Mouse (Mus musculus) right cerebral cortex, postnatal 10 days (tissue): ENCODE measurements around the gene Ttc39d.
"Not testable (repeated sequence)": the region's sequence is repeated elsewhere in the genome, so short reads cannot be mapped to it uniquely, and the experiment has no call there.

Experiments
- DNase-seq, 2 experiments: peaks; one replicate each; pipeline ENCODE4 v3.0.0; 2021; ENCODE audit warnings: low spot score in 2 of 2

Ttc39d gene

DNA sequence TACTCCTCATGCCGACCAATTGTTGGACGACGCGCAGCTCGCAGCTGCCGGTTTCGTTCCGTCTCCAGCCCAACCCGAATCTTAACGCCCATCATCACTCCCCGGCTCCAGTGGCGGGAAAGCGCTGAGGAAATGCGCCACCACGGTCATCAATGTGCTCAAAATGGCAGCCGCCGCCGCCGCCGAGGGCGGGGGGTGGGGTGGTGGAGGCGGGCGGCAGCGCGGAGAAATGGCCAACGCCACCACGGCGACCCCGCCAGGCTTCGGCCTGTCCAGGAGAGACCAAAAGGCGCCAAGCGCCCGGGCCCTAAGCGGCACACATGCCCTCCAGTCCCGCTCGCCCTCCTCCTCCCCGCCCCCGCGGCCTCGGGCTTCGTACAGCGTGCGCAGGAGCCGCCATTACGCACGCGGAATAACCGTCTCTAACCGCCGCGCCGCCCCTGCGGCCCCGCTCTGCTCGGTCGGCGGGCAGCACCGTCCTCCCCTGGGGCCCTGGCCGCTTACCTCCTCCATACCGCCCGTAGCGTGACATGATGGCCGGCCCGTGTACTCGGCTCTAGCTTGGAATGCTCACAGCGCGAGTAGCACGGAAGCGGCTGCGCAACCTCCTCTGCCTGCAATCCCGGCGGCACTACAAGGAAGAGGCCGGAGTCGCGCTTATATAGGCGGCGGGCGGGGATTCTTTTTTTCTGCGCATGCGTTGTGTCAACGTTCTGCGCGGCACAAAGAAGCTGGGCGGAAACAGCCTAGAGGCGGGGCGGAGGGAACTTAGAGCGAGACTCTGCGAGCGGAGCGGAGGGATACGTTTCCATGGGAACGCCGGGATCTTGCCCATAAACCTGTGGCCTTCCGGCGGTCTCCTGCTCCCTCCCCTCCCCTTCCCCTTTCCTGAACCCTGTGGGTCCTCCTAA lies at the start of gene Ttc39d, which contains the start of gene Srsf7:
Gene Ttc39d, plus strand, starts transcription at position 790 of the 911 bp plus-strand sequence.
Gene Srsf7, minus strand, starts transcription at position 637 of the 911 bp plus-strand sequence.
- DNase-seq: peak; percentile 99

DNA sequence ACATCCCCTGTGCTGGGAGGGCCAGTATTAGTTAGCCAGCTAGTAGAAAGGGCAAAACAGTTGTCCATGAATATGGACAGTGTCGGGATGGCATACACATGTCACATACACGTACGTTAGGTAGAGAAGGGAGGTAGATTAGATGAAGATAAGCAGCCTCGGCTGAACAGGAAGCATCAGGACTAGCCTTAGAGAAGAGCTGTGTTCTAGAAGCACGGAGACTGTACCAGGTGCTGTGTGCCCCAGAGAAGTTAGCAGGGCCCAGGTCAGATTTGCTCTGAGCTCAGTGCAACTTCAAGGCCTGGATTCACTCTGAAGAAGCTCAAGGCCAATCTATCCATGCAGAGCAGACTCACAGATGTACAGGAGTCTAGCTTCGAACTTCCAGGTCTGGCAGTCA lies 49.8 kb upstream of the Ttc39d start:
- DNase-seq: no peak

DNA sequence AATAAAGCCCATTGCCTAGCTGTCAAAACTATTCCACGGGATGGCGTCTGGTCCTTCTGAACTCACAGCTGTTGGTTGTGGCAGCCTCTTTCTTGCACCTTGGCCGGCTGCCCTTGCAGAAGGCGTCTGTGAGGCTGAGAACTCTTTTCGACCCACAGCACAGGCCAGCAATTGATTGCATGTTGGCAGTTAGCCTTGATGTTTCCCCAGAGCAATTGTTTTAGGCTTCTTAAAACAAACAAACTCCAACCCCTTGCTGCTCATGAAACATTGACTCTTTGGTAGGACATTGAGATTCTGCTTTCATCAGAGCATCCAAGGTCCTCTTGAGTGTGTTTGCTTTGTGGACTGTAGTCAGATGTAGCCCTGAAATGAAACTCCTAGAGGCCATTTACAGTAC lies 46.8 kb upstream of the Ttc39d start:
- peak; percentile 86 to 88 for DNase-seq

DNA sequence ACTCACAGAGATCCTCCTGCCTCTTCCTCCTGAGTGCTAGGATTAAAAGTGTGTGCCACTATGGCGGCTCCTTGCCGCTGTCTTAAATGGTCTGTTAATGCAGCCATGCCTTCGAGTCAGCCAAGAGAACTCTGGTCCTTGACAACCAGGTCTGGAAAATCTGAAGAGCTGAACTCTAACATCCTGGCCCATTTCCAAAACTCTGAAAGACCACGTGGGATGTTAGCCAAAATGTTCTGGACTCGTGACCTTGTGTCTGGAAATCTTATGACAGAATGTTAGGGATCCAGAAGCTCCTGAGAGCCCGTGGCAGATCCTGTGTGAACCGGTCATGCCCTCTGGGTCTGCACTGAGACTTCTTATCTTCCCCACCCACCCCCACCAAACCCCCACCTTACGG lies 43.3 kb upstream of the Ttc39d start:
- DNase-seq: no peak

DNA sequence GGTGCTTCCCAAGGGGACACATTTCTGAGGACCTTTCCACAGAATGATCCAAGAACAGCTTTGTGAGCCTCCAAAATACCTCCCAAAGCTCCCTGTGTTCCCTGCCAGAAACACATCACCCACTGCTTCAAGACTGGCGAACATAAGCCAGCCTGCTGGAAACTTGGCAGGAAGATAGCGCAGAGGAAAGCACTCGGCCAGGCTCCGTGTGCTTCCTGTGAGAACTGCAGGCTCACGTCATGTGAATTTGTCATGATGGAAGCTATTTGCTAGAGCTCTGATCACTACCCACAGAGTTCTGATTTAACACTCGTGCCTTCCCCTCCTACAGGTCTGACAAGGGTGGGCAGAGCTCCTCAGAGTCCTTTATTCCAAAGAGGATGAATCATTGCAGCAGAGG lies 41.5 kb upstream of the Ttc39d start:
- peak; percentile 86 to 93 for DNase-seq

DNA sequence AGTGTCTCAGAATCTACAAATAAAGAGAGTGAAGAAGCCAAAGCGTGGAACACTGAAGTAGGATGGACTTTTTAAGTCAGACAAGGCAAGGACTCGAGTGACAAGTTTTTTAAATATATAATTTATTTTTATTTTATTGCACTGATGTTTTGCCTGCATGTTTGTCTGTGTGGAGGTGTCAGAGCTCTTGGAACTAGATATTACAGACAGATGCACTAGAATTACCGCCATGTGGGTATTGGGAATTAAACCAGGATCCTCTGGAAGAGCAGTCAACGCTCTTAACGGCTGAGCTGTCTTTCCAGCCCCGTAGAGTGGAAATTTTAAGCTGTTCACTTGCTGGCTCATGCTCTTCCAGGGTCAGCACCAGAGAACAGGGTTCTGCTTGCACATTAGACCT lies 40.9 kb upstream of the Ttc39d start:
- DNase-seq: no peak

DNA sequence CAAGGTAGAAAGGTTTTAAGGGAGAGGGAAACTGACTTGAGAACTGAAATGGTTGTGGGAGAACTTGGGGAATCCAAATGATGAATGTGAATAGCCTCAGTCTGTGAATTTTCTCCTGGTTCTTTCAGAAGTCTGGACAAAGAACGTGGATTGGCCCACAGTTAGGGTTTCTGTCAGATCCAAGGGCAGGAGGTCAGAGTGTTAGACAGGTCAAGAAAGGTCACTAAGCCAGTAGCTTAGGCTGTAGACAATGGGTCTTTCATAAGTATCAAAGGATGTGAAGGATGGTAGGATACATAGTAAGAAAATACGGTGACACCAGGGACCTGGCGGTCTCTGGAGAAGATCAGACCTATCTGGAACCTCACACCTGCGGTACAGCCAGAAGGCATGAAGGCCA lies 39.8 kb upstream of the Ttc39d start:
- peak; percentile 33 to 52 for DNase-seq

DNA sequence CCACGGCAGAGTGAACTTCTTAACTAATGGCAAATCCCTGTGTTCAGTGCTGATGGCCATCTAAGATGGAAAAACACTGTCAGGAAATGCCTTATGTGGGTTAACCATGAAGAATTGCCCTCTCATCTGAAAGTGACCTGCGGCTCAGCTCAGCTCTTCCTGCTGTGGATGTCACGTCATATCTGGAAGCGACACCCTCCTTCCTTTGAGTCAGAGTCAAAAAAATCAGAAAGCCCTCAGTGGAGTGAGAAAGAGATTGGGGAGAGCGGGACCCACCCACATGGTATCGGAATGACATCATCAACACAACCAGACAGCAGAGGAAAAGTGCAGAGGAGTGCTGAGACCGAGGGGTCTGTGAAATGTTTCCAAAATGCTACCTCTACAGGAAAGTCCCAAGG lies 39.4 kb upstream of the Ttc39d start:
- DNase-seq: peak; percentile 44 to 73

DNA sequence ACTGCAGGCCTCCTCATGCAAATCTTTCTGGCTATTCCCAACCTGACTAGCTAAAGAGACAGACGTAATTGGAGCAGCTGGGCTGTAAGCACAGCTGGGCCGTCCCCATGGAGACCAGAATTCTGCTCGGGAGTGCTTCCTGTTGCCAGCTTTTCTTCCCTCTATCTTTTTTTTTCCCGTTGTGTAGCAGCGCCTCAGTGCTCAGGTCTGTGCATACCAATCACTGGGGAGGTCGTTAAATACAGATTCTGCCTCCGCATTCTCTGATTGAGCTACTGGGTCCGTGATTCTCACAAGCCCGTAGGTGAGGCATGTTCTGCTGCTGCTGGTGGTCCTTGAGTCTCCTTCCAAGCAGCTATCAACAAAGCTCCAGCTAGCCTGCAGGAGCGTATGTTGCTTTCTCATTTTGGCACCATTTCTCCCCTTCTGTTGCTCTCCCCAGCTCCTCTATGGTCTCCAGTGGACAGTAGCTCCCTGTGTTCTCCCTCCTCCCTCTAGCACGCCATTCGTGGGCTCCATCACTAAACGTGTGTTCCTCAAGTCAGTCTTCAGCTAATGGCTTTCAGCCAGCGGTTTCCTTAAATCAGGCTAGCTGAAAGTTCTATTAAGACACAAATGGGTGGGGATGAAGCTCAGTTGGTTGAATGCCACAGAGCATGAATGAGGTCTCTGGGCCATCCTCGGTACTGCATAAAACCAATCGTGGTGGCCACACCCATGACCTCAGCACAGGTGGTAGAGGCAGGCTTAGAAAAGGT lies 38.7 kb upstream of the Ttc39d start:
- DNase-seq: peak; percentile 82 to 92

DNA sequence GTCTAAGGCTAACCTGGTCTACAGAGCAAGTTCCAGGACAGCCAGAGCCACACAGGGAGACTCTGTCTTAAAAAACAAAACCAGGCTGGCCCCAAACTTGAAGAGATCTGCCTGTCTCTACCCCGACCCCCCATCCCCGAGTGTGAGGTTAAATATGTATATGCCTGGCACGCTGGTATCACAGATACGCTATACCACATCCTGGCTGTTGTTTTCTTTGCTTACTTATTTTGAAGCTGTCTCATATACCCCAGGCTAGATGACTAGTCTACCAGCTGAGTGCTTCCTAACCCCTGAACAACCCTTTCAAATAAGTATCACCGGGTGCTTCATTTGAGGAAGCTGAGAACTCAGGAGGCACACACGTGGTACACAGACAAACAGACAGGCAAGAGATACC lies 37.5 kb upstream of the Ttc39d start:
- DNase-seq: no peak

DNA sequence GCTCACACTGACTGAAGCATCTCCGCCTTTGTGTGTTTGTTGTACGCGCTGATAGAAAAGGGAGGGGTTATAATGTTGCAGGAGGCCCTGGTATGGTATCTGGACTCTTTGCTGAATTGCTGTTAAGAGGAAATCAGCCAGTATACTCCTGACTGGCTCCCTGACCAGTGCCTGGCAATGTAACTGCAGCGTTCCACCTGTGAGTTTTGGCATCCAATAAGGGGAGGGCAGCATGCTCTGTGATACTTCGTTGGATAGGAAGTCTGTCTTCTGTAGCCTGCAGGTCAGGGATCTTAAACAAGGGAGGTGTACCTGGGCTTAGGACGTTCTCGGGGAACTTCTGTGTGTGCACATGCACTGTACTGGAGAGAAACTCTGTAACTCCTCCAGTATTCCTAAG lies 36.3 kb upstream of the Ttc39d start:
- no peak for DNase-seq

DNA sequence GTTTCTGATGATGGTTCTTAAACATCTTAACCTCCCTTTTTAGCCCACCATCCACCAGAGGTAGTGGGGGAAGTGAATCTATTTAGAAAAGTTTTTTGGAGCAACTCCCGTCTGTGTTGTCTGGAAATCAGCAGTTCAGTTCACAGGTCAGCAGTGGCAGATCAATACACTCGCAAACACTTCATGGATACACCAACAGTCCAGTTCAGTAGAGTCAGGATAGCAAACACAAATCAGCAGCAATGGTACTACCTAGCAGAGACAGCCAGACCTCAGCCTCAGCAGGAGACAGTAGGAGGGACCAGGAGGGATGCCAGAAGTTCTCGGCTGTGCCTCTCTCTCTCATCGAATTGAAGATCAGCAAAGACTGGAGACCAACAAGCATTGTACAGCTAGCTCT lies 35.3 kb upstream of the Ttc39d start:
- DNase-seq: no peak

DNA sequence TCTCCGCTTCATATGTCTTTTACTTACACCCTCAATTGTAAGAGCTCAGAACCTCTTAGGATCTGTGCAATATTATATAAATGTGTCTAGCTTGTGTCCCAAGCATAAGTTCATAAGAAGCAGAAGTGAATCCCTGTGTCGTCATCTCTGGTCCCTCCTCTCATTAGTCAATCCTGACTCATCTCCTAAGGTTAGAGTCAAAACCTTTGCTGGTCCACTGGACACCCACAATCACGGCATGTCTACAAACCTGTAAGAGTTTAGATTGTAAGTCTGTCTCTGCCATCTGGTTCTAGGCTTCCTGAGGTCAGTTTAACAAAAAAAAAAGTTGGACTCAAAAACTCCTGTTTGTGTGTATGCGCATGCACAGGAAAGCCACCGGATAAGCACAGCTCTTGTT lies 34.5 kb upstream of the Ttc39d start:
- DNase-seq: no peak

DNA sequence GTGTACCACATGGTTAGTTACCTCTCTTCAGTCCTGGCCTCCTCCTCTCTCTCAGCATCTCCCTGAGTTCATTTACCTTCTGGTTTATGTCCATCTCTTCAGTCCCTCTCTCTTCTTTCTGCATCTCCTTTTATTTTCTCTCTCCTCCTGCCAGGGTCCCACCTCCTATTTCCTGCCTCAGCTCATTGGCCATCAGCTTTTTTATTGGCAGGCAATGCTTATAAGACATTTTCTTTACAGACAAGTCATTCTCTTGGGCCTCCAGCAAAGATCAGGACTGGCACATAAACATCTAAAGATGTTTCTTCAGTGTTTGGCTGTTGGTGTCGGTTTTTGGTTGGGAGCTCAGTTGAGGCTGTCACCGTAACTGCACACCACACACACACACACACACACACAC lies 33.6 kb upstream of the Ttc39d start:
- DNase-seq: no peak

DNA sequence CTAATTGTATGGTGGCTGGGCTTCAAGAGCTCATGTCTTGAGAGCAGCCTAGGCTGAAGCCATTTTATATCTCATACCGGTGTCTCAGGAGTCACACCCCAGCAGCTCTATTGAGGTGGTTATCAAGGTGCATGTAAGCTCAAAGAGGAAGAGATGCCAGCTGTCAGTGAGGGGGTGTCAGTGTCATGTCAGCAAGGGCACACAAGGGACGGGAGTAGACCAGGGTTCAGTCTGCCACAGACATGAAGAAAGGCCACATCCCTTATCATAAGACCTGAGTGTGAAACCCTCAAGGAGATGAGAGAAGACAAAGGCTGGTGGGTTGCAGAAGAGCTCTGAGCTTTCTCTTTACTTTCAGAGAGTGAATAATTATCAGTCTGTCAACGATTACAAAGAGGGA lies 33.1 kb upstream of the Ttc39d start:
- DNase-seq: no peak

DNA sequence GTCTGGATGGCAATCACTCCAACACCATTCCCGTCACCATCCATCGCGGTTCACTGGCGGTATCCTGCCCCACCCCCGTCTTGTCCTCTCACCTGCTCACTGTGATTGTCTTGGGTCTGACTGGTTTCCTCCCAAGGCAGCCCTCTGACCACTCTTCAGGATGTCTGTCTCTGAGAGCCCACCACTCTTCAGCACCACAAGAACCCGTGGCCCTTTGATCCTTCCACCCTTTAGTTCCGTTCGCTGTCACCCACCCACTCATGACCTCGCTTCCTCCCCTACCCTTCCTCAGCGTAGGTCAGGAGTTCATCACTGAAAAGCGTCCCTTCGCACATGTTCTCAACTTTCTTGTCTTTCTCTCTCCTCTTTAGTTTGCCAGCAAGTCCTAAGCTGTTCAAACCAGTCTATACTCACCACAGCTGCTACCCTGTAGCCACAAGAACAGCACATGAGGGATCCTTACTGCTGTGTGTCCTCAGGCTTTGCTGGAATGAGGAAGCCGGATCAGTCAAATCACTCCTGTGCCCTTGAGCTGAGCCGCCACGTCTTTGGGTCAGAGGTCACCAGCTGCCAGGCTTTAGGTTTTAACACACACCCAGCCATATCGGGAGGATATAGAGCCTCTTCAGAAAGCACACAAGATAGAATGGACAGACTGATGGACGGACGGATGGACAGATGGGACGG lies 32.4 kb upstream of the Ttc39d start:
- DNase-seq: no peak

DNA sequence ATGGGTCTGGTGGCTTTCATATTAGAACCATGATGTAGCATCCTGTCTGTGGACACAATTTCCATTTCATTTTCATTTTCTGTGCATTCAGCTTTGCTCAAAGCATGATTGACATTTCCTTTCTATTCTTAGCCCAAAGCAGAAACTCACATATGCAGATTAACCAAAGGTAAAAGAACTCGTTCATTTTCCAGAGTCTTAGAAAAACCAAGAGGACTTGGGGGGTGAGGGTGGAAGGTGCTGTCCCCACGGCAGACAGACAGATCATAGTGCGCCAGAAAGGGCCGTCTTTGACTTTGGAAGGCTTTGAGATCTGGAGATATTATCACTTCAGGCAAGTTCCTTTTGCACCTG lies 31.9 kb upstream of the Ttc39d start:
- no peak for DNase-seq

DNA sequence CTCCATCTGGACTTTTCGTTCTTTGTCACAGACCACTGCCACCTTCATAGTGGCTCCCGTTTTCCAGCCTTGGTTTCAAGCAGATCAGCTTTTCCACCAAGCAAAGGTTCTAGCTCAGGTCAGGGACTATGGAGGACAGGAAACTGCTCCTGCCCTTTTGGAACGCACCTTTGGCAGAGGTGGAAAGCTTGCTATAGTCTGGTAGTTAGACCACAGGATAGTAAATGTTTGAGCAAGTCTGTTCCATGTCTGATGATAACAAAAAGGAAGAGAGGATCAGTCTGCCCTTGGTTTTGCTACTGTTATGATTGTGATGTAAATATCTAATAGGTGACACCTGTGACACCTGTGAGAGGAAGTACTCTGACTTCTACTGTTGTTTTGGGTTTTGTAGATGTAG lies 31.3 kb upstream of the Ttc39d start:
- no peak for DNase-seq

DNA sequence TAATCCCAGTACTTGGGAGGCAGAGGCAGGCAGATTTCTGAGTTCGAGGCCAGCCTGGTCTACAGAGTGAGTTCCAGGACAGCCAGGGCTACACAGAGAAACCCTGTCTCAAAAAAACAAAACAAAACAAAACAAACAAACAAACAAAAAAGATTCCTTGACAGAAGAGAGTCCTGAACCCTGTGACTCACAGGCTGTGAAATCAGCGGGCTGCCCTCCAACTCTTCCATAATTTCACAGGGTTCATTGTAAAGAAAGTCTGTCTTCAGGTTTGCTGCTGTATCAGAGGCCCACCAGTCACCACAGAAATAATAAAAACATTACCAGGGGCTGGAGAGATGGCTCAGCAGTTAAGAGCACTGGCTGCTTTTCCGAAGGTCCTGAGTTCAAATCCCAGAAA lies 28.4 kb upstream of the Ttc39d start:
- not testable (repeated sequence) for DNase-seq

DNA sequence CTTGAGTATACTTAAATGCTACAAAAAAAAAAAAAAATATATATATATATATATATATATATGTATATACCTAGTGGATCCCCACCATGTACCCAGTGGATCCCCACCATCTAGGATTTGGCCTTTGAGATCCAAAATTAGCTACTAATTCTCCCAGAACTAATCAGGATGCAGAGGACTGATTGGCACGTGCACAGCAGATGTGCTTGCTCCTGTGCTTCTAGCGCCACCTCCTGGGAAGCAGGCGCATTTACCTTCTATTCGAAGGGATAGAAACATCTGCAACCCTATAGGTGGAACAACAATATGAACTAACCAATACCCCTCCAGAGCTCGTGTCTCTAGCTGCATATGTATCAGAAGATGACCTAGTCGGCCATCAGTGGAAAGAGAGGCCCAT lies 27.3 kb upstream of the Ttc39d start:
- DNase-seq: peak; percentile 87

DNA sequence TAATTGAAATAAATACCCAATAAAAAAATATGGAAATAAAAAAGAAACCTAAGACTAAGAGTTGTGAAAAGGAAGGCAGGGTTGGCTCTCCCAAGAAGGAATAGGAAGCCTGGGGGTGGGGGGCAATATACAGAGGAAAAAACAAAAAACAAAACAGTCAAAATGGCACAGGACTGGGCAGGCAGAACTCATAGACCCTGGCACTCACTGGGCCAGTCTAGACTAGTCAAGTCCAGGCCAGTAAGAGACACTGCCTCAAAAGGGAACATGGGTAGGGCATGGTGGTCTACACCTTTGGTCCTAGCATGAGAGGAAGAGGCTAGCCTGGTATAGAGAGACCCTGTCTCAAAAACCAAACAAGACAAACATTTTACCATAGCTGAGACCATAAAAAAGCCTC lies 26.8 kb upstream of the Ttc39d start:
- DNase-seq: no peak

DNA sequence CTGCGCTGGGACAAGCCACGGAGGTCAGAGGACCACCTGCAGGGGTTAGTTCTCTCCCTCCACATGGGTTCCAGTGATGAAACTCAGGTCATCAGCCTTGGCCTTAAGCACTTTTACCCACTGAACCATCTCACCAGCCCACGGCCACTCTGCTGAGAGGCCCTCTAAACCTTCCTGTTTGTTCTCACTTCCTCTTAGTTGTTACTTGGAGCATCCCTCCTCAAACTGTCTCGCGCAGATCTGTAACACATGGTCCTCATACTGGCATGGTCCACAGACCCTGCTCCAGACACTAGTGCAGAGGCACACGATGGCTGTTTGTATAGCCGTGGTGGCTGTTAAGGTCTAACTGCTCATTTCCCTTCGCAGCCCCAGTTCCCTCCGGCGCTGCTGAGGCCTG lies 23.6 kb upstream of the Ttc39d start:
- no peak for DNase-seq

DNA sequence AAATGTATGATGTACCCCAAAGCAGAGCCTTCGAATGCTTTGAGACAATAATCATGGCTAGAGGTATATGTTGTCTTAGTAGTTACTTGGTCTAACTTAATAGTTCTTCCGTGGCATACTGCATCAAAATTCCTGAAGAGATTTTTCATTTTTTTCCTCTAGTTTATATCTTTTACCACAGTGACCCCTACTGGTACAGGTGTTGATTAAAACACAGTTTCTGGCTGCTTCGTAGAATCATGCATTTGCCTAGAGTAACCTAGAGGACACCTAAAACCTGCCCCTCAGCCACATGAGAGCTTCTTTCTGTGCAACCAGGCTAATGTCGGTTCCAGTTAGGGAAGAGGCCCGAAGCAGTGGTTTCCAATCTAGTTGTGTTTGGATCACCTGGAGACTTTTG lies 14.2 kb upstream of the Ttc39d start:
- DNase-seq: no peak
